Mouse (Mus musculus) layer of hippocampus, adult 9-10 months (tissue): ENCODE data around the gene Krt25.

ENCODE experiments used
- DNase-seq: peaks from one replicate; pipeline ENCODE4 v3.0.0; 2022; ENCODE audit warnings: low spot score

Krt25 gene

GRCm38 (mm10) chr11:99322851-99323250, at the start of gene Krt25:
TSS of gene Krt25 (minus strand) at chr11:99322951.
- DNase-seq = no peak

GRCm38 (mm10) chr11:99369853-99370451, 47.2 kb upstream of the Krt25 start:
- DNase-seq = no peak

- DNase-seq = no peak
Measured at GRCm38 (mm10) chr11:99369229-99369628, 46.5 kb upstream of the Krt25 start.

GRCm38 (mm10) chr11:99366791-99367190, 44.0 kb upstream of the Krt25 start:
- no peak for DNase-seq

GRCm38 (mm10) chr11:99364412-99364811, 41.7 kb upstream of the Krt25 start:
- peak; percentile 38 for DNase-seq

GRCm38 (mm10) chr11:99361423-99361822, 38.7 kb upstream of the Krt25 start:
- no peak for DNase-seq

GRCm38 (mm10) chr11:99351004-99351403, 28.3 kb upstream of the Krt25 start, which contains the start of gene Krt27:
TSS of gene Krt27 (minus strand) at chr11:99351104.
- no peak for DNase-seq

- DNase-seq = no peak
Measured at GRCm38 (mm10) chr11:99339299-99339847, 16.6 kb upstream of the Krt25 start.

GRCm38 (mm10) chr11:99337866-99338265, 15.1 kb upstream of the Krt25 start, which contains the start of gene Krt26:
TSS of gene Krt26 (minus strand) at chr11:99337966.
- no peak for DNase-seq

GRCm38 (mm10) chr11:99333426-99333825, 10.7 kb upstream of the Krt25 start:
- DNase-seq = peak; percentile 62

GRCm38 (mm10) chr11:99329655-99330054, 6.9 kb upstream of the Krt25 start:
- no peak for DNase-seq

GRCm38 (mm10) chr11:99321094-99321493, 1.7 kb downstream of the Krt25 start:
- DNase-seq = no peak

GRCm38 (mm10) chr11:99319127-99319526, 3.6 kb downstream of the Krt25 start:
- DNase-seq = no peak

GRCm38 (mm10) chr11:99316543-99316942, 6.2 kb downstream of the Krt25 start:
- no peak for DNase-seq

GRCm38 (mm10) chr11:99314594-99314993, 8.2 kb downstream of the Krt25 start:
- no peak for DNase-seq

GRCm38 (mm10) chr11:99310882-99311281, 11.9 kb downstream of the Krt25 start:
- DNase-seq = no peak

GRCm38 (mm10) chr11:99307579-99307978, 15.2 kb downstream of the Krt25 start:
- DNase-seq = peak; percentile 38

- no peak for DNase-seq
Measured at GRCm38 (mm10) chr11:99295039-99295438, 27.7 kb downstream of the Krt25 start.

GRCm38 (mm10) chr11:99292846-99293245, 29.9 kb downstream of the Krt25 start:
- no peak for DNase-seq

- no peak for DNase-seq
Measured at GRCm38 (mm10) chr11:99284833-99285312, 37.9 kb downstream of the Krt25 start, which contains the start of gene Krt24. TSS of gene Krt24 (minus strand) at chr11:99285262.

GRCm38 (mm10) chr11:99284011-99284410, 38.7 kb downstream of the Krt25 start:
- DNase-seq = no peak

- no peak for DNase-seq
Measured at GRCm38 (mm10) chr11:99283334-99283733, 39.4 kb downstream of the Krt25 start.

- DNase-seq = no peak
Measured at GRCm38 (mm10) chr11:99281116-99281515, 41.6 kb downstream of the Krt25 start.

- DNase-seq = no peak
Measured at GRCm38 (mm10) chr11:99279986-99280385, 42.8 kb downstream of the Krt25 start.
